Mouse (Mus musculus) lung, postnatal 0 days (tissue): ENCODE results near the gene Cyb5b.

ENCODE experiments used
- CTCF ChIP-seq: IDR thresholded peaks from 2 replicates; pipeline ENCODE4 v1.5.1; 2016; ENCODE audit warnings: antibody characterized with exemption, mild to moderate bottlenecking
- EP300 ChIP-seq: IDR thresholded peaks from 2 replicates; pipeline ENCODE4 v1.6.1; 2016; ENCODE audit warnings: antibody characterized with exemption, mild to moderate bottlenecking, control low read depth

DNA sequence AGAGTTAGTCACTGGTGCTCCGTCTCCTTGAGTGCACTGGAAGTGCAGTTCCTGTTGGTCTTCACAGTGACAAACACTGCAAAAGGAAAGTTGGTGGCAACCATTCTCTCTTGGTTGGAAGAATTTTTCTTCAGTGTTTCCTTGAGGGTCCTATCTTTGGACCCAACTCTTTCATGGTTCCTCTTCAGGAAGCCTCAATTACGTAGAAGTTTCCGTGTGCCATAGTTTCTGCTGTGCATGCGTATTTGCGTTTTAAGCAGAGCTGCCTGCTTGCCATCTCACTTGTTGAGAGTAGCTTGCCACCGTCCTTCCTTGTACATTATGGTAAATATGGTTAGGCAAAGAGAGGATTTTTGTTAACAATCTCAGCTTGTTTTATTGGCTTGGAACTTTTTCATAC is 30.7 kb downstream of the Cyb5b start:
- TF ChIP-seq CTCF: no peak
- no peak for TF ChIP-seq EP300
